Comparison of ENCODE assay signal across 17 mouse cellular contexts in the genomic region with DNA sequence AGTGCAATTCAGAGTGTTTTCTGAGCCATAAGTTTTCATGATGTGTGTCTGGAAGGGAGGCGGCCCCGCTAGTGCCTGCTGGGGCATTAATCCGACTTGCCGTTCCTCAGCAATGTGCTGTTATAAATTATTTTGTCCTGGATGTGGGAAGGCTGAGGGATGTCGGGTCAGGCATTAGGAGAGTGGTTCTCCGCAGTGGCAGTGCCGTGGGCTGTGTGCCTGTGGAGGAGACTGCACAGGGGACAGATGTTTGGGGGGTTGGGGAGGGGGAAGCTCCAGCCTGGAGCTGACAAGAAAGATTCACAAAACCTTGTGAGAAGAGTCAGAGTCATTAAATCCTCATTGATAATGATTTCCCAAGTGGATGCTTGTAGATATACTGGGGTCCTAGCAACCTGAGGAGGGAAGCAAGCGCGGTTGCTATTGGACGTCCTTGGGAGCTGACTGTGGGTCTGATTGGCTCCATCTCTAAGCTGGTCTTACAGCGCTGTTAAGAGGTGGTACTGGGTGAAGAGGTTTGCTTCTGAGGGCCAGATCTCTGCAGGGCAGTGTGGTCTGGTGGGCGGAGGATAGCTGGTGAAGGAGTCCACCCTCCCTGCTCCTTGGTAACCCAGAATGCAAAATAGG.
DNase-seq lines count a peak whose midpoint lies in the region; ATAC-seq lines count a peak whose summit lies in the region.
"Had no signal": no experiment of that assay in that cellular context is flagged by ENCODE, and none has a peak within 500 bp of the region (broad histone marks: within the 10 kb centered on the region; RNA-seq: fewer than 3 reads in every experiment).

No protein-coding gene starts in this region.

- ATAC-seq in limb, embryonic 12.5 days (ENCODE audit: insufficient number of reproducible peaks, insufficient read depth, low FRiP score, low TSS enrichment, low read depth), result no peak
- ATAC-seq in hindbrain, embryonic 12.5 days (ENCODE audit: low FRiP score), result 0 out of 2 replicates have a peak, but pooled peaks have one; percentile 50
- peak; percentile 50; the same call in 1 of the 2 replicates for ATAC-seq in hindbrain, embryonic 15.5 days (ENCODE audit: low FRiP score, low read depth)
- no peak for ATAC-seq in megakaryocyte-erythroid progenitor cell, adult 5-6 weeks (replicated peaks; ENCODE audit: low FRiP score, low TSS enrichment, poor library complexity, severe bottlenecking)
- ATAC-seq: activated CD4-positive, CD25-positive, alpha-beta regulatory T cell, adult 4 months; forebrain, embryonic 13.5 days; Patski had no signal

- no peak for DNase-seq in limb, embryonic 10.5 days (ENCODE audit: low spot score)
- no peak for DNase-seq in kidney, postnatal 36 days
- DNase-seq: adrenal gland, postnatal 14 days; cerebellum, adult 18-20 months; cerebellum, adult 9-11 months; cerebellum, postnatal 36 days; gastrocnemius, adult 2 months; gastrocnemius, postnatal 25 days had no signal

- H3K9ac ChIP-seq in limb, embryonic 12.5 days (replicated peaks), result 0 out of 2 replicates have a peak overlapping the region, but pooled peaks have one; percentile 12
- H3K9ac ChIP-seq in hindbrain, embryonic 12.5 days, result no peak overlapping the region
- no peak overlapping the region for H3K9ac ChIP-seq in hindbrain, embryonic 15.5 days
- H3K9ac ChIP-seq: embryonic facial prominence, embryonic 13.5 days; forebrain, embryonic 13.5 days; heart, embryonic 12.5 days had no signal

- H3K4me2 ChIP-seq in limb, embryonic 12.5 days, result no peak overlapping the region
- no peak overlapping the region for H3K4me2 ChIP-seq in hindbrain, embryonic 12.5 days (replicated peaks)
- H3K4me2 ChIP-seq in hindbrain, embryonic 15.5 days, result peak overlapping the region; percentile 16; the same call in 1 of the 2 replicates
- H3K4me2 ChIP-seq: embryonic facial prominence, embryonic 13.5 days; forebrain, embryonic 13.5 days; heart, embryonic 12.5 days had no signal

- WGBS in limb, embryonic 12.5 days, result 48% methylated on average over 12 of the region's 12 CpGs
- 62% methylated on average over 12 of the region's 12 CpGs for WGBS in limb, embryonic 10.5 days
- WGBS in hindbrain, embryonic 12.5 days, result 56% methylated on average over 12 of the region's 12 CpGs
- WGBS in hindbrain, embryonic 15.5 days, result 40% methylated on average over 12 of the region's 12 CpGs

- no peaks in the 10 kb centered on the region for H3K36me3 ChIP-seq in limb, embryonic 12.5 days
- H3K36me3 ChIP-seq in limb, embryonic 10.5 days, result no peaks in the 10 kb centered on the region
- no peaks in the 10 kb centered on the region for H3K36me3 ChIP-seq in hindbrain, embryonic 12.5 days
- no peaks in the 10 kb centered on the region for H3K36me3 ChIP-seq in hindbrain, embryonic 15.5 days
- H3K36me3 ChIP-seq: embryonic facial prominence, embryonic 13.5 days; heart, embryonic 12.5 days had no signal

- peaks cover 24% of the 10 kb centered on the region for H3K4me1 ChIP-seq in limb, embryonic 12.5 days (replicated peaks)
- peaks cover 14% of the 10 kb centered on the region for H3K4me1 ChIP-seq in limb, embryonic 10.5 days
- peaks cover 29% of the 10 kb centered on the region for H3K4me1 ChIP-seq in hindbrain, embryonic 12.5 days
- peaks cover 35% of the 10 kb centered on the region for H3K4me1 ChIP-seq in hindbrain, embryonic 15.5 days (replicated peaks)
- H3K4me1 ChIP-seq: heart, embryonic 12.5 days had no signal

- H3K27ac ChIP-seq in limb, embryonic 12.5 days, result no peak overlapping the region
- no peak overlapping the region for H3K27ac ChIP-seq in limb, embryonic 10.5 days
- 0 out of 2 replicates have a peak overlapping the region, but pooled peaks have one; percentile 1 for H3K27ac ChIP-seq in hindbrain, embryonic 12.5 days
- H3K27ac ChIP-seq in hindbrain, embryonic 15.5 days (replicated peaks), result no peak overlapping the region
- H3K27ac ChIP-seq: embryonic facial prominence, embryonic 13.5 days; forebrain, embryonic 13.5 days; gastrocnemius, adult 2 months had no signal

- no peak overlapping the region for H3K4me3 ChIP-seq in limb, embryonic 12.5 days (replicated peaks)
- no peak overlapping the region for H3K4me3 ChIP-seq in limb, embryonic 10.5 days
- no peak overlapping the region for H3K4me3 ChIP-seq in hindbrain, embryonic 12.5 days
- H3K4me3 ChIP-seq in hindbrain, embryonic 15.5 days, result no peak overlapping the region
- H3K4me3 ChIP-seq: embryonic facial prominence, embryonic 13.5 days; forebrain, embryonic 13.5 days; gastrocnemius, adult 2 months; heart, embryonic 12.5 days had no signal

- H3K9me3 ChIP-seq in limb, embryonic 12.5 days, result no peaks in the 10 kb centered on the region
- no peaks in the 10 kb centered on the region for H3K9me3 ChIP-seq in limb, embryonic 10.5 days (replicated peaks)
- H3K9me3 ChIP-seq in hindbrain, embryonic 12.5 days (replicated peaks), result no peaks in the 10 kb centered on the region
- H3K9me3 ChIP-seq in hindbrain, embryonic 15.5 days, result no peaks in the 10 kb centered on the region
- H3K9me3 ChIP-seq: embryonic facial prominence, embryonic 13.5 days; forebrain, embryonic 13.5 days; heart, embryonic 12.5 days had no signal

- peaks cover 51% of the 10 kb centered on the region for H3K27me3 ChIP-seq in limb, embryonic 12.5 days
- H3K27me3 ChIP-seq in limb, embryonic 10.5 days (ENCODE audit: low read depth, poor library complexity, severe bottlenecking), result peaks cover 72% of the 10 kb centered on the region
- 0 out of 2 replicates have a peak, but pooled peaks cover 9% of the 10 kb centered on the region for H3K27me3 ChIP-seq in hindbrain, embryonic 12.5 days
- H3K27me3 ChIP-seq in hindbrain, embryonic 15.5 days, result 0 out of 2 replicates have a peak, but pooled peaks cover 2% of the 10 kb centered on the region
- H3K27me3 ChIP-seq: forebrain, embryonic 13.5 days; Patski had no signal

Comparison
In these comparisons a context has a peak if more than half of its experiments do, and no peak if none do; other contexts are left out.
1. ATAC-seq: peak in hindbrain, embryonic 12.5 days (single experiment) and hindbrain, embryonic 15.5 days (single experiment); none in limb, embryonic 12.5 days (single experiment) and megakaryocyte-erythroid progenitor cell, adult 5-6 weeks (single experiment).